Mouse (Mus musculus): ENCODE results near the gene Zfp646. TPM values are rescaled to one million over a fixed set of nuclear protein-coding genes. Genes with fewer than 3 reads are reported as not detected.

Zfp646 gene
- polyA plus RNA-seq, 1 experiment from 2014 or later, result 15.5 TPM

- Histone ChIP-seq H3K9me3 (ENCODE audit: control insufficient read depth, low read length) (no peaks in the 10 kb centered on the region), H3K27me3 (ENCODE audit: control insufficient read depth, insufficient read depth, low read length) (no peaks in the 10 kb centered on the region), H3K9ac (replicated peaks; ENCODE audit: low read length) (peak overlapping the region; percentile 98), H3K4me1 (ENCODE audit: control insufficient read depth, insufficient read depth, low read length) (peaks cover 23% of the 10 kb centered on the region), H3K27ac (replicated peaks; ENCODE audit: low read depth, low read length) (peak overlapping the region; percentile 99), H3K4me2 (ENCODE audit: low read length) (peak overlapping the region; percentile 84), H3K36me3 (ENCODE audit: control insufficient read depth, insufficient read depth, low read length) (peaks cover 34% of the 10 kb centered on the region), H3K4me3 (replicated peaks; ENCODE audit: low read depth, low read length) (peak overlapping the region; percentile 95)
- ATAC-seq (ENCODE audit: low FRiP score, low TSS enrichment) (peak; percentile 95), DNase-seq (peak; percentile 98)
- 1% methylated on average over 43 of the region's 43 CpGs for WGBS
Observed at GRCm38 (mm10) chr7:127875627-127876001, 407 bp upstream of the Zfp646 start.

- peak within 1 kb of the TSS; percentile 98 for H3K9ac ChIP-seq (replicated peaks; ENCODE audit: low read length)
- peak; percentile 98 for DNase-seq
- peaks cover 41% of the 10 kb centered on the region for H3K36me3 ChIP-seq (ENCODE audit: control insufficient read depth, insufficient read depth, low read length)
- peak within 1 kb of the TSS; percentile 99 for H3K27ac ChIP-seq (replicated peaks; ENCODE audit: low read depth, low read length)
- under 1% methylated on average over 60 of the region's 60 CpGs for WGBS
- peak within 1 kb of the TSS; percentile 84 for H3K4me2 ChIP-seq (ENCODE audit: low read length)
- ATAC-seq (ENCODE audit: low FRiP score, low TSS enrichment), result peak; percentile 77
- peaks cover 23% of the 10 kb centered on the region for H3K4me1 ChIP-seq (ENCODE audit: control insufficient read depth, insufficient read depth, low read length)
- H3K4me3 ChIP-seq (replicated peaks; ENCODE audit: low read depth, low read length), result peak within 1 kb of the TSS; percentile 95
- H3K27me3 ChIP-seq (ENCODE audit: control insufficient read depth, insufficient read depth, low read length), result no peaks in the 10 kb centered on the region
- no peaks in the 10 kb centered on the region for H3K9me3 ChIP-seq (ENCODE audit: control insufficient read depth, low read length)
Observed at GRCm38 (mm10) chr7:127876467-127877348, 687 bp downstream of the Zfp646 start, which contains the start of gene Zfp668. Gene Zfp668, minus strand, starts transcription at chr7:127876828.

GRCm38 (mm10) chr7:127879301-127879700 is 3.3 kb downstream of the Zfp646 start:
- peaks cover 16% of the 10 kb centered on the region for H3K4me1 ChIP-seq (ENCODE audit: control insufficient read depth, insufficient read depth, low read length)
- ATAC-seq (ENCODE audit: low FRiP score, low TSS enrichment) (no peak), DNase-seq (no peak)
- no peaks in the 10 kb centered on the region for H3K27me3 ChIP-seq (ENCODE audit: control insufficient read depth, insufficient read depth, low read length)
- H3K9ac ChIP-seq (replicated peaks; ENCODE audit: low read length), result no peak overlapping the region
- no peak overlapping the region for H3K27ac ChIP-seq (replicated peaks; ENCODE audit: low read depth, low read length)
- peaks cover 66% of the 10 kb centered on the region for H3K36me3 ChIP-seq (ENCODE audit: control insufficient read depth, insufficient read depth, low read length)
- 97% methylated on average over 9 of the region's 9 CpGs for WGBS
- H3K4me2 ChIP-seq (ENCODE audit: low read length), result no peak overlapping the region
- H3K4me3 ChIP-seq (replicated peaks; ENCODE audit: low read depth, low read length), result no peak overlapping the region
- H3K9me3 ChIP-seq (ENCODE audit: control insufficient read depth, low read length), result no peaks in the 10 kb centered on the region

- 88% methylated on average over 12 of the region's 12 CpGs for WGBS
- H3K9me3 ChIP-seq (ENCODE audit: control insufficient read depth, low read length), result no peaks in the 10 kb centered on the region
- peaks cover 75% of the 10 kb centered on the region for H3K36me3 ChIP-seq (ENCODE audit: control insufficient read depth, insufficient read depth, low read length)
Observed at GRCm38 (mm10) chr7:127880431-127880830, 4.4 kb downstream of the Zfp646 start.

GRCm38 (mm10) chr7:127885951-127886350 is 9.9 kb downstream of the Zfp646 start:
- peaks cover 95% of the 10 kb centered on the region for H3K36me3 ChIP-seq (ENCODE audit: control insufficient read depth, insufficient read depth, low read length)
- H3K27me3 ChIP-seq (ENCODE audit: control insufficient read depth, insufficient read depth, low read length), result no peaks in the 10 kb centered on the region
- DNase-seq, result no peak
- H3K4me3 ChIP-seq (replicated peaks; ENCODE audit: low read depth, low read length), result no peak overlapping the region
- no peak overlapping the region for H3K27ac ChIP-seq (replicated peaks; ENCODE audit: low read depth, low read length)
- H3K9ac ChIP-seq (replicated peaks; ENCODE audit: low read length), result no peak overlapping the region
- 0 out of 2 replicates have a peak, but pooled peaks cover 5% of the 10 kb centered on the region for H3K4me1 ChIP-seq (ENCODE audit: control insufficient read depth, insufficient read depth, low read length)
- 88% methylated on average over 6 of the region's 6 CpGs for WGBS
- H3K9me3 ChIP-seq (ENCODE audit: control insufficient read depth, low read length), result no peaks in the 10 kb centered on the region
- no peak for ATAC-seq (ENCODE audit: low FRiP score, low TSS enrichment)
- no peak overlapping the region for H3K4me2 ChIP-seq (ENCODE audit: low read length)

More at GRCm38 (mm10) chr7:127880431-127880830, 4.4 kb downstream of the Zfp646 start:
- H3K27me3 ChIP-seq (ENCODE audit: control insufficient read depth, insufficient read depth, low read length), result no peaks in the 10 kb centered on the region
- H3K4me3 ChIP-seq (replicated peaks; ENCODE audit: low read depth, low read length), result no peak overlapping the region
- H3K4me2 ChIP-seq (ENCODE audit: low read length), result no peak overlapping the region
- DNase-seq (no peak), ATAC-seq (ENCODE audit: low FRiP score, low TSS enrichment) (no peak)
- H3K4me1 ChIP-seq (ENCODE audit: control insufficient read depth, insufficient read depth, low read length), result peaks cover 13% of the 10 kb centered on the region
- H3K9ac ChIP-seq (replicated peaks; ENCODE audit: low read length), result no peak overlapping the region
- no peak overlapping the region for H3K27ac ChIP-seq (replicated peaks; ENCODE audit: low read depth, low read length)

- Histone ChIP-seq H3K27me3 (ENCODE audit: control insufficient read depth, insufficient read depth, low read length) (no peaks in the 10 kb centered on the region), H3K27ac (replicated peaks; ENCODE audit: low read depth, low read length) (no peak overlapping the region), H3K36me3 (ENCODE audit: control insufficient read depth, insufficient read depth, low read length) (peaks cover 89% of the 10 kb centered on the region), H3K9me3 (ENCODE audit: control insufficient read depth, low read length) (no peaks in the 10 kb centered on the region), H3K4me2 (ENCODE audit: low read length) (no peak overlapping the region), H3K9ac (replicated peaks; ENCODE audit: low read length) (no peak overlapping the region), H3K4me1 (ENCODE audit: control insufficient read depth, insufficient read depth, low read length) (0 out of 2 replicates have a peak, but pooled peaks cover 5% of the 10 kb centered on the region), H3K4me3 (replicated peaks; ENCODE audit: low read depth, low read length) (no peak overlapping the region)
- 94% methylated on average over 6 of the region's 6 CpGs for WGBS
- DNase-seq (no peak), ATAC-seq (ENCODE audit: low FRiP score, low TSS enrichment) (no peak)
Observed at GRCm38 (mm10) chr7:127886551-127886950, 10.5 kb downstream of the Zfp646 start.

GRCm38 (mm10) chr7:127887191-127887590 is 11.2 kb downstream of the Zfp646 start:
- 90% methylated on average over 8 of the region's 8 CpGs for WGBS
- H3K4me2 ChIP-seq (ENCODE audit: low read length), result no peak overlapping the region
- H3K9ac ChIP-seq (replicated peaks; ENCODE audit: low read length), result no peak overlapping the region
- H3K27me3 ChIP-seq (ENCODE audit: control insufficient read depth, insufficient read depth, low read length), result no peaks in the 10 kb centered on the region
- ATAC-seq (ENCODE audit: low FRiP score, low TSS enrichment) (no peak), DNase-seq (no peak)
- peaks cover 82% of the 10 kb centered on the region for H3K36me3 ChIP-seq (ENCODE audit: control insufficient read depth, insufficient read depth, low read length)
- H3K4me1 ChIP-seq (ENCODE audit: control insufficient read depth, insufficient read depth, low read length), result 0 out of 2 replicates have a peak, but pooled peaks cover 5% of the 10 kb centered on the region
- no peak overlapping the region for H3K4me3 ChIP-seq (replicated peaks; ENCODE audit: low read depth, low read length)
- no peak overlapping the region for H3K27ac ChIP-seq (replicated peaks; ENCODE audit: low read depth, low read length)
- no peaks in the 10 kb centered on the region for H3K9me3 ChIP-seq (ENCODE audit: control insufficient read depth, low read length)

- H3K9me3 ChIP-seq (ENCODE audit: control insufficient read depth, low read length), result no peaks in the 10 kb centered on the region
- peaks cover 79% of the 10 kb centered on the region for H3K36me3 ChIP-seq (ENCODE audit: control insufficient read depth, insufficient read depth, low read length)
- no peak overlapping the region for H3K4me2 ChIP-seq (ENCODE audit: low read length)
- ATAC-seq (ENCODE audit: low FRiP score, low TSS enrichment), result no peak
- H3K27me3 ChIP-seq (ENCODE audit: control insufficient read depth, insufficient read depth, low read length), result no peaks in the 10 kb centered on the region
- H3K4me3 ChIP-seq (replicated peaks; ENCODE audit: low read depth, low read length), result no peak overlapping the region
- DNase-seq, result no peak
- H3K9ac ChIP-seq (replicated peaks; ENCODE audit: low read length), result no peak overlapping the region
- WGBS, result 82% methylated on average over 3 of the region's 3 CpGs
- 0 out of 2 replicates have a peak, but pooled peaks cover 5% of the 10 kb centered on the region for H3K4me1 ChIP-seq (ENCODE audit: control insufficient read depth, insufficient read depth, low read length)
- no peak overlapping the region for H3K27ac ChIP-seq (replicated peaks; ENCODE audit: low read depth, low read length)
Observed at GRCm38 (mm10) chr7:127887781-127888180, 11.8 kb downstream of the Zfp646 start.

Data from midbrain, embryonic 14.5 days (tissue).